Mouse (Mus musculus): ENCODE data around the gene Adamts17. TPM values are rescaled to one million over a fixed set of nuclear protein-coding genes. Genes with fewer than 3 reads are reported as not detected.

Adamts17 gene
- polyA plus RNA-seq, 1 experiment, result not detected

DNA sequence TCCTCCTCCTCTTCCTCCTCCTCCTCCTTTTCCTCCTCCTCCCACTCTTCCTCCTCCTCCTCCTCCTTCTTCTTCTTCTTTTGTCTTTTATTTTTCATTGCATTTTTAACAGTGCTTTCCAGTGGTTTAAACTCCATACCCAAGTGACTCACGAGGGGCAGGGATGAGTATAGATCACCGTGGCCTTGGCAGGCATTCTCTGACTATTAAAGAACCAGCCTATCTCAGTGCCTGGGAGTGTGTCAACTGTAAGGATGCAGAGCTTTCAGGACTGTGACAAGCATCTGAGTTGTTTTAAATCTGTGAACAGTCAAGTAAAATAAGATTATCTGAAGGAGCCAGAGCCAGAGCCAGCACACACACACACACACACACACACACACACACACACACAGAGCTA is 130.7 kb downstream of the Adamts17 start:
- H3K4me1 ChIP-seq, result peaks cover 47% of the 10 kb centered on the region
- no peaks in the 10 kb centered on the region for H3K9me3 ChIP-seq
- no peak for TF ChIP-seq FLI1 (IDR thresholded peaks at IDR 0.05; ENCODE audit: low read length)
- TF ChIP-seq GATA1 (IDR thresholded peaks at IDR 0.05; ENCODE audit: borderline replicate concordance, low read length), result no peak
- H3K27me3 ChIP-seq (replicated peaks), result peaks cover 9% of the 10 kb centered on the region
- H3K36me3 ChIP-seq (replicated peaks; ENCODE audit: low read length), result no peaks in the 10 kb centered on the region
- no peak overlapping the region for H3K4me3 ChIP-seq (replicated peaks)

DNA sequence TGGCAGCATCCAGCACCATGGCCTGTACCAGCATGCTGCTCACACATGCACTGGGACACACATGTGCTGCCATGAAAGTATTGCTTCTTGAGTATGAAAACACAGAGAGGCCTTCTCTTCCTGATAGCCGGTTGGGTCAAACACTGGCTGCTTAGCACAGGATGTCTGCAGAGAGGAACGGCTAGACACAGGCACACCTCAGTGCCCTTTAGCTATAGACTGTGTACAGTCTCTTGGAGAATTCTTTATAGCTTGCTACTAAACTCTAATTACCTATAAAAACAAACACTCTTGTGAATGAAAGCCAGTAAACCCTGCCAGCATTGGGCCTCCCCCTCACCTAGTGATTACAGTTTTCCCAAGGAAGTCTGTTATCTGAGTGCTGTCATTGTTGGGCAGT is 131.4 kb downstream of the Adamts17 start:
- H3K9me3 ChIP-seq, result 0 out of 2 replicates have a peak, but pooled peaks cover 2% of the 10 kb centered on the region
- peaks cover 6% of the 10 kb centered on the region for H3K27me3 ChIP-seq (replicated peaks)
- H3K4me1 ChIP-seq, result peaks cover 47% of the 10 kb centered on the region
- TF ChIP-seq GATA1 (IDR thresholded peaks at IDR 0.05; ENCODE audit: borderline replicate concordance, low read length) (no peak), FLI1 (IDR thresholded peaks at IDR 0.05; ENCODE audit: low read length) (no peak)
- no peaks in the 10 kb centered on the region for H3K36me3 ChIP-seq (replicated peaks; ENCODE audit: low read length)
- no peak overlapping the region for H3K4me3 ChIP-seq (replicated peaks)

DNA sequence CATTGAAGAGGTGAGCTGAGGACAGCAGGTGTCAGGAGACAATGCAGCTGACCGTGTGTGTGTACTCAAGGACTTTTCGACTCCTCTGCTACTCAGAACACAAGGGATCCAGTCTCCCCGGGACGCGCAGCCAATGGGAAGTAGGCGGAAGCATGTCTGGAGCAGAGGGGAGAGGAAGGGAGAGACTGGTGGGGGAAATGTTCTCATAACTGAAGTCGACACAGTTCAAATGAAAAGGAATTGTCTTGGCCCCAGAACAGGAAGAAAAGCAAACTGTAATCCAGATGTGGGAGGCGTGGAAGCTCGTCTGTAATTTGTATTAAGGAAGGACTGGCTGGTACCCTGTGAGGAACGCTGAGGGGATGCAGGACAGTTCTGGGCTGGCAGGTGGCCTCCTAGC is 135.3 kb downstream of the Adamts17 start:
- Histone ChIP-seq H3K27me3 (replicated peaks) (peaks cover 10% of the 10 kb centered on the region), H3K4me1 (peaks cover 12% of the 10 kb centered on the region), H3K9me3 (peaks cover 9% of the 10 kb centered on the region; the same call in 1 of the 2 replicates), H3K36me3 (replicated peaks; ENCODE audit: low read length) (no peaks in the 10 kb centered on the region), H3K4me3 (replicated peaks) (no peak overlapping the region)
- no peak for TF ChIP-seq FLI1 (IDR thresholded peaks at IDR 0.05; ENCODE audit: low read length)
- TF ChIP-seq GATA1 (IDR thresholded peaks at IDR 0.05; ENCODE audit: borderline replicate concordance, low read length), result no peak

DNA sequence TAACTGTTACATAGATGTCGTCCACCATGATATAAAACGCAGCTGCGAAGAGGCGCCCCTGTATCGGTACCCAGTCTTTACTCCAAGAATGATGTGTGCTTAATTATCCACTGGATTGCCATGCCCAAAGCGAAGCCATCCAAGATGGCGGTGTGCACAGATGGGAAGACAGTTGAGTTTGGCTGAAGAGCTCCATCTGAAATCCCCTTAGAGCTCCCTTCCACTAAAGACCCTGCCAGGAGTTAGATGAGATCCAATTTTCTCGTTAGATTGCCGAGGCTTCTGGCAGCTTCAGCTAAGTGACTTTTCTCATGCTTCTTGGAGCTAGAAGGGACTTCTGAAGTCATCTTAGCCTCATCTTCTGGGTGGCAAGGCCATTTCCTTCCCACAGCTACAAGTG is 136.8 kb downstream of the Adamts17 start:
- Histone ChIP-seq H3K9me3 (peaks cover 9% of the 10 kb centered on the region; the same call in 1 of the 2 replicates), H3K4me3 (replicated peaks) (no peak overlapping the region), H3K36me3 (replicated peaks; ENCODE audit: low read length) (no peaks in the 10 kb centered on the region), H3K27me3 (replicated peaks) (peaks cover 10% of the 10 kb centered on the region), H3K4me1 (peaks cover 2% of the 10 kb centered on the region; the same call in 1 of the 2 replicates)
- no peak for TF ChIP-seq FLI1 (IDR thresholded peaks at IDR 0.05; ENCODE audit: low read length)
- TF ChIP-seq GATA1 (IDR thresholded peaks at IDR 0.05; ENCODE audit: borderline replicate concordance, low read length), result no peak

DNA sequence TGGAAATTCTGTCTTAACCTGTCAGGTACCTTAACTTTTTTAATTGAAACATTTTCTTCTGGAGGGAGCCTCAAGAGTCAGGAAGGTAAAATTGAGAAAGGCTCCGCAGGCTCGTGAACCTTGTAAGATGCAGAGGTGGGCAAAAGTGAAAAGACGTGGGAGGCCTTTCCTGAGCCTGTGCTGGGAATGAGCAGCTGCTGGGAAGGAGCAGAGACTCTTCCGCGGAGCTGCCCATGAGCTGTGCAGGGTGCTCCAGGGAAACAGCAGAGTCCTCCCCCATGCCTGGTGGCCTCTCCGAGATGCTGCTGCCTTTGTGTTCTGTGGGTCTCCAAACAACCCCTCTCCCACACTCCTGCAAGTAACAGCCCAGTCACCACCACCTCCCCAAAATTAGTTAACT is 142.1 kb downstream of the Adamts17 start:
- TF ChIP-seq FLI1 (IDR thresholded peaks at IDR 0.05; ENCODE audit: low read length), result no peak
- TF ChIP-seq GATA1 (IDR thresholded peaks at IDR 0.05; ENCODE audit: borderline replicate concordance, low read length), result no peak
- H3K36me3 ChIP-seq (replicated peaks; ENCODE audit: low read length), result no peaks in the 10 kb centered on the region
- peaks cover 5% of the 10 kb centered on the region for H3K27me3 ChIP-seq (replicated peaks)
- 0 out of 2 replicates have a peak, but pooled peaks cover 1% of the 10 kb centered on the region for H3K9me3 ChIP-seq
- H3K4me3 ChIP-seq (replicated peaks), result no peak overlapping the region
- no peaks in the 10 kb centered on the region for H3K4me1 ChIP-seq

DNA sequence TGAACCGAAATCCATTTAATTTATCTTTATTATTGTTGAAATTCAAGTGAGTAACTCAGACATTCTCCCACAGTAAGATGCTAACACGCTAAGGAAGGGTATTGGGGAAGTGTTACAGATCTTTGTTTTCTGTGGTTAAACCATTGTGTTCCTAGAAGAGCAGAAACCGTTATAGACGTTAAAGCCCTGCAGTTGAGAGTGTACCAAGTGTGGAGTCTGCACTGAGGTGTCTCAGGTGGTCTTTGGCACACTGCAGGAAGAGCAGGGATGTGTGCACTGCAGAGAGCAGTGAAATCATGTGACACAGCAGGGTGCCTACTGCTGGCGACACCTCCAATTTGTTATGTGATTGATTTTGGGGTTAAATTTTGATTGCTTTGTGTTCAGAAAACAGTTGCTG is 142.5 kb downstream of the Adamts17 start:
- no peaks in the 10 kb centered on the region for H3K9me3 ChIP-seq
- TF ChIP-seq GATA1 (IDR thresholded peaks at IDR 0.05; ENCODE audit: borderline replicate concordance, low read length), result no peak
- TF ChIP-seq FLI1 (IDR thresholded peaks at IDR 0.05; ENCODE audit: low read length), result no peak
- peaks cover 5% of the 10 kb centered on the region for H3K27me3 ChIP-seq (replicated peaks)
- H3K36me3 ChIP-seq (replicated peaks; ENCODE audit: low read length), result no peaks in the 10 kb centered on the region
- no peak overlapping the region for H3K4me3 ChIP-seq (replicated peaks)
- no peaks in the 10 kb centered on the region for H3K4me1 ChIP-seq

DNA sequence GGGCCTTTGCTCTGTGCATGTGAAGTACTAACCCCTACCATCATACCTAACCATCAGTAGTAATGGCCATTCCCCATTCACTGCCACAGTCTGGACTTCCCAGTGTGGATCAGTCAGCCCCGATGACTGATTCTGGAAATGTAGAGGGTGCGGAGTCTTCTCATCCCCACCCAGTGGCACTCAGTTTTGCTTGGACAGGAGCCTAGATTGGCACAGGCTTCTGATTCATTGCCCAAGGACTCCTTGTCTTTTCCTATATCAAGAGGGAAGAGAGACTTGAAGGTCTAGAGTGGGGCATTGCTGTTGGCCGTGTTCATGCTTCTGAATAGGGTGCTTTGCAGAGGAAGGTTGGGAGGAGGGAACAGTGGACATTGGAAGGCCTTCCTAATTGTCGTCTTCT is 148.1 kb downstream of the Adamts17 start:
- H3K4me3 ChIP-seq (replicated peaks), result no peak overlapping the region
- no peaks in the 10 kb centered on the region for H3K4me1 ChIP-seq
- no peak for TF ChIP-seq FLI1 (IDR thresholded peaks at IDR 0.05; ENCODE audit: low read length)
- TF ChIP-seq GATA1 (IDR thresholded peaks at IDR 0.05; ENCODE audit: borderline replicate concordance, low read length), result no peak
- no peaks in the 10 kb centered on the region for H3K27me3 ChIP-seq (replicated peaks)
- peaks cover 6% of the 10 kb centered on the region for H3K9me3 ChIP-seq
- no peaks in the 10 kb centered on the region for H3K36me3 ChIP-seq (replicated peaks; ENCODE audit: low read length)

DNA sequence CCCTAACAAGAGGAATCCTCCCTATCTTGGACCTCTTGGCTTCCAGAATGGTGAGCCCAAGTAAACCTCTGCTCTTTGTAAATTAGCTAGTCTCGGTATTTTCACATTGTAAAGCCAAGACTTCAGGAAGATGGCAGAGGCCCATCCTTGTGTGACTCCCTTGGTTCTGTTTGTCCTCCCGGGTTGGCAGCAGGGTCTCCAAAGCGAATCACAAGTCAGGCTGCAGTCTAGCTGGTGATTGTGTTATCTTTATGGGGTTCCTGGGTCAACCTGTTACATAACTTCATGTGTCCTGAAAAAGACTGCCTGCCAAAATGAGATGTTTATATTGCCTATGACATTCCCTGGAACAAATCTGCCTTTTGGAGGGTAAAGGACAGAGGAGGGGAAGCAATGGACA is 148.9 kb downstream of the Adamts17 start:
- H3K9me3 ChIP-seq, result peaks cover 6% of the 10 kb centered on the region
- TF ChIP-seq GATA1 (IDR thresholded peaks at IDR 0.05; ENCODE audit: borderline replicate concordance, low read length) (no peak), FLI1 (IDR thresholded peaks at IDR 0.05; ENCODE audit: low read length) (no peak)
- no peaks in the 10 kb centered on the region for H3K4me1 ChIP-seq
- H3K27me3 ChIP-seq (replicated peaks), result no peaks in the 10 kb centered on the region
- no peak overlapping the region for H3K4me3 ChIP-seq (replicated peaks)
- H3K36me3 ChIP-seq (replicated peaks; ENCODE audit: low read length), result no peaks in the 10 kb centered on the region

DNA sequence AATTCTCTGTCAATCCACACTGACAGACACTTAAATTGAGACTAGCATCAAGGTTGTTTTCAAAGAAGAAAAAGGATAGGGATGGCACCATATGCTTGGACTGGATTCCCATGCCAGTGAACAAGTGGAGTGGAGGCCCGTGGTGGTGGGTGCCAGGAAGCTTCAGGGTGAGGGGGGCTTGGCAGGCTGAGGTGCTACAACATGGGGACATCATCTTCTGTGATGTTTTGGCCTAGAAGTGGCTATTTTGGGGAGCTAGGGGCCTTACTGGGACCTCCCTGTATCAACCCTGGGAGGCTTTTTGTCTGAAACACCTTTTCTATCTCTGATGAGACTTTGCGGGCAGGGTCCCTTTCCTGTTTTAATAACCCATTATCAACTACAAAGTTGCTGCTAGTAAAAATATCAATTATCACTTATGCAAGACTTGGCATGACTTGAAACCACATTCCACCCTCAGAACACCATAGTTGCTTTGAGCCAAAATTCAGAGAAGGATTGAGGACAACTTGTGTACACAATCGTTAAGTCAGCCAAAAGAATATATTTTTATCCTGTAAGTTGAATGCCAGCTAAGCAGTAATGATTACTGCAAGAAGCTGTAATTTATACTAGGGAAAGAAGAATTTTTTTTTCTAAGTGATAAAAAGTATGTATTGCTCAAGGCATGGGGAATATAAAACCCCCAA is 150.0 kb downstream of the Adamts17 start:
- H3K27me3 ChIP-seq (replicated peaks), result no peaks in the 10 kb centered on the region
- H3K4me3 ChIP-seq (replicated peaks), result no peak overlapping the region
- TF ChIP-seq GATA1 (IDR thresholded peaks at IDR 0.05; ENCODE audit: borderline replicate concordance, low read length) (no peak), FLI1 (IDR thresholded peaks at IDR 0.05; ENCODE audit: low read length) (no peak)
- peaks cover 6% of the 10 kb centered on the region for H3K9me3 ChIP-seq
- no peaks in the 10 kb centered on the region for H3K36me3 ChIP-seq (replicated peaks; ENCODE audit: low read length)
- H3K4me1 ChIP-seq, result no peaks in the 10 kb centered on the region

DNA sequence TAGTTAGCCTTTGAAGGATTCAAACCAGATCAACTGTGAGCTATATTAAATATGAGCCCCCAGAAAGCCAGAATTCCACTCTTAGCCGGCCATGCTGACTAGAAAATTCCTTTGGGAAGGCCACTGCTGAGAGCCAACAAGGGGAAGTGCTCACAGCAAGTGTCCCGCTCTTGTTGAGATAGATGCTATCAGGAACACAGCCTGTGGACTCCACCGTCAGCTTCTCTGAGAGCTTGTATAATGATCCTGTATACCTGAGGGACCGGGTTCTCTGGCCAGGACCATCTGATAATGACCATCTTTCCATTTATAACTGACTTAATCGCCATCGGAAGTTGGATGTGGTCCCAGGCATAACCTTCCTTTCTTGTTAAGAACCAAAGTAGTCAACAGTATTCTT is 159.3 kb downstream of the Adamts17 start:
- Histone ChIP-seq H3K27me3 (replicated peaks) (no peaks in the 10 kb centered on the region), H3K4me1 (no peaks in the 10 kb centered on the region), H3K36me3 (replicated peaks; ENCODE audit: low read length) (no peaks in the 10 kb centered on the region), H3K4me3 (replicated peaks) (no peak overlapping the region), H3K9me3 (no peaks in the 10 kb centered on the region)
- no peak for TF ChIP-seq GATA1 (IDR thresholded peaks at IDR 0.05; ENCODE audit: borderline replicate concordance, low read length)
- TF ChIP-seq FLI1 (IDR thresholded peaks at IDR 0.05; ENCODE audit: low read length), result no peak

Data from megakaryocyte, embryonic 14.5 days (primary cell).